Mouse (Mus musculus) ZHBTc4 (cell line): ENCODE measurements around the gene Unc45b.
"Not testable (repeated sequence)": the region's sequence is repeated elsewhere in the genome, so short reads cannot be mapped to it uniquely, and the experiment has no call there.

Source experiments
- DNase-seq: peaks from one replicate; pipeline ENCODE4 v3.0.0-alpha.2; 2011; ENCODE audit warnings: low read depth, low spot score

Gene Unc45b

GRCm38 (mm10) chr11:82947457-82947856 lies 37.1 kb downstream of the Unc45b start:
- peak; percentile 43 for DNase-seq

GRCm38 (mm10) chr11:82949036-82949435 lies 38.7 kb downstream of the Unc45b start:
- no peak for DNase-seq

DNA sequence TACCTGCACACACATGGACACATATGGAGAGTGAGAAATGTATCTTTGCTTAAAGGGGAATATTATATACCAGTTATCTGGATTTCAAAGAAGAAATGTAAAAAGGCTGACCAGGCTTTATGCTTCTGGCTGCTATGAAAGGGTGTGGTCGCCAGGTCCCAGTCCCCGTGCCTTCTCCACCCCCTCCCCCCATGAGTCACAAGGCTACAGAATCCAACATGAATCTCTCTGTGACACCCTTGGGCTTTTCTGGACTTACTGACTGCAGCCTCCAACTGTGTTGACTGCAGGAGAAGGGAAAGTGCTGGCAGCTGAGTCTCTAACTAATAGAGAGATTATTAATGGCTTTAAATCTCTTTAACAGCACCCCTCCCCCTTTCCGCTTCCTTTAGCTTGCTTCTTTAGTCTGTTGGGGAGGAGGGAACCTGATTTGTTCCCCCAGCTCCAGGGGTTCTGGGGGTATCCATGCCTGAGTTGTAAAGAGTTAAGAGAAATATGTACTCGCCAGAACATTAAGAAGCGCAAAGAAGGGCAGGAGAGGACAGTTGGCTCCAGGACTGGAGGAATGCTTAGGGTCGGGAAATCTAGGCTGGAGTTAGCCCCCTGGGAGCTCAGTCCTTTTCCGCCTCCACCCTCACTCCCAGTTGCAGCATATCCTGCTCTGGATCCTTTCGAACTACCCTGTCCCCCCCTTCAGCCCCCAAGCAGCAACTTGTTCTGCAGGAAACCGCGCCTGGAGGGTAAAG lies 40.6 kb downstream of the Unc45b start, which contains the start of gene Slfn5:
Slfn5 (plus strand) TSS at position 614 of the 746 bp plus-strand sequence.
- no peak for DNase-seq

- peak; percentile 54 for DNase-seq
Measured at GRCm38 (mm10) chr11:82951865-82952611, 41.7 kb downstream of the Unc45b start.

DNA sequence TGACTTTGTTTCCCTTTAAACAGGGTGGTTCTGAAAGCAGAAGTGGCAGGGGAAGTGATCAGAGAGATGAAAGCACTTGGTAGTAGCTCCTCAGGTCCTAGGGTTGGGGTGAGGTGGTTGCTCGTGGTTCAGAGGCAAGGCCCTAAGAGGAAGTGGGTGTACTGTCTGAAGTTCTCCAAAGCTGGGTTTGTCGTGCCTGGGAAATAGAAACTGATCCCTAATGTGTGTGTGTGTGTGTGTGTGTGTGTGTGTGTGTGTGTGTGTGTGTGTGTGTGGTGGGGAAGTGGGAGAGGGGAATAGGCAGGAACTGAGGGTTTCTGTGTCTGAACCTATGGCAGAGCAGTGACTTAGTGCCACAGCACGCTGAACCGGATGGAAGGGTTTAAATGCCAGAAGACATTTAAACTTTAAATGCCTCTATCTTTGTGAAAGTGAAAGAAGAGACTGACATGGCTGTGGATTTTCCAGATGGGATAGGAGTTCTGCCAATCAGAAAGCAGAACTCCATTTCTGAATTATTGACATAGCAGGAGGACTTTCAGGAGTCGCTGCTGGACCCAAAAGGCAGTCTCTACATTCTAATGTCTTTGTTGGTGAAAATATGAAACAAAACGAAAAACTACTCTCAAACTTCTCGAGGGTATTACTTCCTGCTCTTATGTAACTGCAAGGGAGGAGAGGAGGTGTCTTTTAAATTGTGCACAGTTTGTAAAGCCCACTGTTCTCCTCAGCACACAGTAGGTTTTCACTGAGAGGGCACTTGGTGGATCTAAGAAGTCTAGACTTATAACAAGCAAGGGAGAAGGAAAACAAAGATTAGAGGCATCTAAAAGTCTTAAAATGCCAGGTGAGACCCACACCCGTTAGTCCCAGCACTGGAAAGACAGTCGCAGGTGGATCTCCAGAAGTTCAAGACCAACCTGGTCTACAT lies 42.5 kb downstream of the Unc45b start:
- DNase-seq: no peak

GRCm38 (mm10) chr11:82954631-82955030 lies 44.3 kb downstream of the Unc45b start:
- no peak for DNase-seq

DNA sequence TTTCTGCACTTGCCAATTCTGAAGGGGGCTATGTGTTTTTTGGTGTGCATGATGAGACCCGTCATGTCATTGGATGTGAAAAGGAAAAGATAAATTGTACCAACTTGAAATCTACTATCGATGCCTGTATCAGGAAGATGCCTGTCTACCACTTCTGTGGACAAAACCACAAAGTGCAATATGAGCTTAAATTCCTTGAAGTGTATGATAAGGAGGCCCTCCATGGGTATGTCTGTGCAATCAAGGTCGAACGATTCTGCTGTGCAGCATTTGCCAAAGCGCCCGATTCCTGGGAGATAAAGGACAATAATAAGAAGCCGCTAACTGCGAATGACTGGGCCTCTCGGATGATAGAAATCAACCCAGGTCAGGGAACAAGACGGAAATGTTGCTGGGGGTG lies 46.6 kb downstream of the Unc45b start:
- DNase-seq: no peak

DNA sequence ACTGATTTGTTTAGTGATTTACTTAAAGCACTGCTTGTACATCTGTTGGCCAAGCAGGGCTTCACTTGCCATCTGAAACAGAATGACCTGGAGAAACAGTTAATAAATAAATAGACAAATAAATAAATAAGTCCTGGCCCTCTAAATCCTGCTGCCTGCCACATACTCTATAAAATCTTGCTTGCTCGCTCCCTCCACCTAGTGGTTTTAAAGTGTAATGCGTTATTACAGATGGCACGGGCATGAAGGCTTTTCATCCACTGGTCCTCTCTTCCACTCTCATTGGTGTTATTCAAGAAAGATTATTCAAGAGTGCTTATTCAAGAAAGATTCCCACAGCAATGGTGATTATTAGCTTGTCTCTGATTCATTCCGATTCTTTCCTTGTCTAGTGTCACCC lies 49.3 kb downstream of the Unc45b start:
- DNase-seq: peak; percentile 62

DNA sequence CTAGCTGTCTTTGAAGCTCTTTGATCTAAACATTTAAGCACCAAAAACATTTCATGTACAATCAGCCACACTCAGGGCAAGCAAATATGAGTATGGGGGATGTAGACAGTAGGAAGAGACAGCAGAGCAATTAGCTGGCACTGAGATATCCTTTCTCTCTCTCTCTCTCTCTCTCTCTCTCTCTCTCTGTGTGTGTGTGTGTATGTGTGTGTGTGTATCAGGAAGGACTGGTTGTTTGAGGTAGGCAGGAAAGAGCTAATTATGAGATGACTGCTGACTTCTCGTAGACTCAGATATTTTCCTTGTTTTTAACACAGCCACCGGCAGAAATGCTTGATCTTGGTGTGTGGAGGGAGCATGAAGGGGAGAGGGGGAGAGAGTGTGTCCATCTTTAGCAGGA lies 51.4 kb downstream of the Unc45b start:
- no peak for DNase-seq

DNA sequence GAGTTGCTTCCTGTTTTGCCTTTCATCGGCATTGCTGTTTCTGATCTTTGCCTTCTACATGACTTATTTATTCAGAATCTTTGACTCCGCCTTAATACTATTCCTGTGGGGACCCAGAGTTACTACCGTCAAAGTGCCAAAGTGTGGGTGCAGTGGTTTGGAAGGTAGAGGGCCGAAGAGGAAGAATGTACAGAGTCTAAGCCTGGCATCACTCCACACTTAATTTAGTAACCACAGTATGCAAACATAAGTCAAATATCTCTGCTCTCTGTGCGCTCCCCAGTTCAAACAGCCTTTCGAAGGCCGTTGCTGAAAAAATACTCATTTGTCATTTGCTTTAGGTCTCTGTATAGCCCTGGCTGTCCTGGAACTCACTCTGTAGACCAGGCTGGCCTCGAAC lies 51.9 kb downstream of the Unc45b start:
- DNase-seq: no peak

DNA sequence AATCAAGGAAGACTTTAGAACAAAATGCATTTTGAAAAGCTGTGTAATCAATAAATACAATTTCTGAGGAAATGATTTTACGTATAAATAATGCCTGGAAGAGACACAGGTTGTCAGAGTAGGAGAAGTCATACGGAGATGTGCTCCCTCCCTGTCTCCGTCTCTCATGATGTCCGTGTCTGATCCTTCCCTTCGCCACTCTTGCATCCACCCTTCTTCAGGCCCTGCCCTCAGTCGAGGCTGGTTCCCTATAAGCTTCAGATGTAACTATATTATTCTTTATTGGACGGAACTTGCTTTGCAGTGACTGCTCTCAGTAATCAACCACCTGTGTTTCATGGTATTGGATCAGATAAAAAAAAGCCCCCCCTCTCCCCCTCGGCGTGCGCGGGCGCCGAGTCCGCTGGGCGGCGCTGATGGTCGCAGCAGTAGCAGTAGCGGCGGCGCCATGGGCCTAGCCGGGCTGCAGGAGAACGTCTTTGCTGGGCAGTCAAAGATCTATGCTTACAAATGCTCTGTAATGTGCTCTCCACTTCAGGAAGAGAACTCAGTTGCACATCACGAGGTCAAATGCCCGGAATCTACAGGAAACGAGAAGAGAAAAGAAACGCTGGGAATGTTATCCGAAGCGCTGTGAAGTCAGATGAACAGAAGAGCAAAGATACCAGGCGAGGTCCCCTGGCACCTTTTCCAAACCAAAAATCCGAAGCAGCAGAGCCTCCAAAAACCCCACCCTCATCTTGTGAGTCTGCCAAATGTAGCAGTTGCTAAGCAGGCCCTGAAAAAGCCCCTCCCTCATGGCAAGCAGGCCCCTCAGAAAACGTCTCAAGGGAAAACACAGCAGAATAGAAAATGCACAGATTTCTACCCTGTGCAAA lies 60.6 kb downstream of the Unc45b start:
- no peak for DNase-seq

- DNase-seq: no peak
Measured at GRCm38 (mm10) chr11:82971590-82971974, 61.2 kb downstream of the Unc45b start.

GRCm38 (mm10) chr11:82973916-82974315 lies 63.6 kb downstream of the Unc45b start:
- DNase-seq: no peak

GRCm38 (mm10) chr11:82982409-82982808 lies 72.1 kb downstream of the Unc45b start:
- not testable (repeated sequence) for DNase-seq

- no peak for DNase-seq
Measured at GRCm38 (mm10) chr11:82983193-82983592, 72.8 kb downstream of the Unc45b start.

DNA sequence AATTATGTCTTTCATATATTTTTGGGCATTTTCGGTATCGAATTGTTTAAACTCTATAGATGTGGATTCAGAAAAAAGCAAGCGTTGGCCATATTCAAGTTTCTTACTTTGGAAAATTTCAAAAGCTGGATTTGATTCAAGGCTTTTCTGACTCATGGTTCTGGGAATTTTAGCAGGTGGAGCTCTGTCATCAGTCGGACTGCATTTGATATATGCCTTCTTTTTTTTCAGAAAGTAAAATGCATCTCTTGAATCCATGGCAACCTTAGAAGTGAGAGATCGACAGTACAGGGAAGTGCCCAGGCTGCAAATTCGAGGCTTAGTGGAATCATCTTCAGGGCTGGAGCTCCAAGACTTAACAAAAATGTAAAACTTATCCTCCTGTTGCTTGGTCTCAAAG lies 77.3 kb downstream of the Unc45b start:
- DNase-seq: no peak

DNA sequence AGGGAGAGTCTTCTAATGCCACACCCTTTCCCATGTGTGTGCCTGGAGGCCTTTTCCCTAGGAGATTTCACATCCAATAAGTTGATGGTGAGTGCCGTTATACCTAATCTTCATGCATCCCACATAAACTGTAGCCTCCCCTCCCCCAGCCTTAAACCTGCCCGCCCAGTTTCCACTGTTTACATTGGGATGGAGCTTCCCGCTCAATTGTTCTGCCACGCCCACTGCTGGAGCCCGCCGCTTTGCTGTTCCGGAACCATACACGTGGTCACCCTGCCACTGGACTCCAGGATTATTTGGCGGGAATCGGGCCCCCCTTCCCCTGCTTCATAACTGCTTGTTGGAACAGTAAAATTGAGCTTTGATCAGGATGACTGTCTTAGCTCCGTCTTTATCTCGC lies 79.0 kb downstream of the Unc45b start:
- DNase-seq: no peak

- DNase-seq: not testable (repeated sequence)
Measured at GRCm38 (mm10) chr11:82990612-82991385, 80.4 kb downstream of the Unc45b start.

DNA sequence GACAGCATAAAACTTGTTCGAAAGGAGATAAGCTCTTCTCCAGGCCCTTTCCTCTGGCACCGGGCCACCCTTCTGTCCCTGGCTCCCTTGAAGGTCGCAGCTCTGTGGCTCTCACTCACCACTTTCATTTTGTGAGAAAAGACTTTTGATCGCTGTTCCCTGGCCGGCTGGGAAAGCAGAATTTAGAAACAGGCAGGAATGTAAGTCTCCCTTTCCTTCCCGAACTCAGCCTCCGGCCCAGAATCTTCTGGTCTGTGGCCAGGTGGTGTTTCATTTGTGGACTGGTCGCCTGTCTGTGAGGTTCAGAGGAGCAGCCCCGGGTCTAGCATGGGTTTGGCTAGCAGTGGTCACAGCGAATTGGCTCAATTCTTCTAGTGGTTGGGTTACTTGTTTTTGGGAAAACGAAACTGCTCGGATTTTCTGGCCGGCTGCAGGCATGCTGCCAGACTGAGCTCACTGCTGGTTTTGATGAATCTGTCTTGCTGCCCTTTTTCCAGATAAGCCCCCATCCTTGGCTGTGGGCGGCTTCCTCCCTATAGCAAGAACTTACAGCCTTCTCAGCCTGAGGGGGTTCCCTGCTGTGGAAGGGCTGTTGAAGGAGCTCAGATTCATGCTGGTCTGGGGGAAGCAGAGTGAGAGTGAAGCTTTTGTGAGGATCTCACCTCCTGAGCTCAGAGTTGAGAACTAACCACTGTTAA lies 81.3 kb downstream of the Unc45b start, which contains the start of gene Slfn9:
Slfn9 (minus strand) TSS at position 362 of the 698 bp plus-strand sequence.
- peak; percentile 64 for DNase-seq
